Mouse (Mus musculus) brown adipose tissue, adult 24 weeks (tissue): ENCODE results near the gene Ptprk. TPM values are rescaled to one million over a fixed set of nuclear protein-coding genes. Genes with fewer than 3 reads are reported as not detected.

ENCODE experiments used
- H3K27ac ChIP-seq: fragments of 200-500 bp; replicated peaks from 2 replicates; pipeline ENCODE4 v1.5.1; 2012; ENCODE audit warnings: low read depth, mild to moderate bottlenecking, low read length
- H3K4me1 ChIP-seq: fragments of 200-500 bp; 2 replicates; pipeline ENCODE4 v1.6.1; 2012; ENCODE audit warnings: low read length, mixed read lengths; ENCODE audit not compliant: control insufficient read depth, insufficient read depth, insufficient read length
- H3K4me3 ChIP-seq: fragments of 200-500 bp; 2 replicates; pipeline ENCODE4 v1.5.1; 2012; ENCODE audit warnings: low read depth, mild to moderate bottlenecking, low read length, moderate library complexity; ENCODE audit not compliant: insufficient read depth
- polyA plus RNA-seq: library from polyadenylated mRNA; stranded (reverse); fragments of >200 nt; gene quantifications from 2 replicates; pipeline ENCODE4 v1.2.4, GENCODE M21; 2012; ENCODE audit not compliant: missing spikeins, insufficient read depth, insufficient read length

The Ptprk gene
- polyA plus RNA-seq, 1 experiment = 3.3 TPM

DNA sequence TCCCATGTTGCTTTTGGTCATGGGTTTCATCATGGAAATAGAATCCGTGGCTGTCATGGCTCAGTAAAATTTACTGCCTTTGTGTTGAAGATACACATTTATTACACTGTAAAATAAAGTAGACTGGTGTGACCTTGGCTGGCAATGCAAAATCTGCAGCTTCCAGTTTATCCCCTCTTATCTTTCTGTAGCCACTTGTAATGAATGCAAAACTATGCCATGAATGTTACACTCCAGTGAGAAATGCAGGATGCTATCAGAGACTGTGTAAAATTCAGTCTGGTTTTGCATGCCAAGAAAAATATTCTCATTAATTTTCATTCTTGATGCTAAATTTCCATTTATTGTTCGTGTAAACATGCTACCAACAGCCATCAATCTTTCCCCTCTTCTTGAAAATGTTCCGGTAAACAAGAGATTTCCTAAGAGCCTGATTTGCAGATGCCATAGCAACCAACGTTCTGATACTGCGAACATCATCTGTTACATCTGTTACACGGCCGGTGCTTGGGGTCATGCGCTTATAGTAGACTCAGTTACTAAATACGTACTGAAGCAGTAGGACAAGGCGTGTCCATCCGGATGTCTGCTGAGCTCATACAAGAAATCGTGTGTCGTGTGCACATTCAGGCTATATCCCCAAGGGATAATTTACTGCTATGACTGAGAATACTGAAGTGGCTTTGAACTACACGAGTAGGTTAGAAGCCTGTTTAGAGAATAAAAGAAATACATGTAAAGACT is 449.5 kb downstream of the Ptprk start:
- H3K4me3 ChIP-seq = no peak overlapping the region
- H3K4me1 ChIP-seq = no peaks in the 10 kb centered on the region
- H3K27ac ChIP-seq = no peak overlapping the region

DNA sequence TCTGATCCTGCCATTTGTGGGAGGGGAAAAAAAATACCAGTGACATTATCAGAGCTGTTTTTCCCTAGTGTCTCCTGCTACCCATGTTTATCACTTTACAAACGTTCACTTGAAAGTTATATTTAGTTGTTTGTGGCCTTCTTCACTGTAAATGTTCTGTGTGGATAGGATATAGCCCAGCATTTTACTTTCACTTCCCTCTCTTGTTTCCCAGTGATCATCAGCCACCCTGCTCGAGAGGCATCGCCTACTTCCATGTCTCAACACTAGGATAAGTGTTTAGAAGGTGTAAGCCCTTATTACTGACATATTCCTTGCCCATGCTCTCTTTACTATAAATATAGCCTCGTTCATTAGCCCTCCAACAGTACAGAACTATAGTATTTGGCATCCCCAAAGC is 466.0 kb downstream of the Ptprk start:
- Histone ChIP-seq H3K4me3 (no peak overlapping the region), H3K27ac (no peak overlapping the region), H3K4me1 (no peaks in the 10 kb centered on the region)

DNA sequence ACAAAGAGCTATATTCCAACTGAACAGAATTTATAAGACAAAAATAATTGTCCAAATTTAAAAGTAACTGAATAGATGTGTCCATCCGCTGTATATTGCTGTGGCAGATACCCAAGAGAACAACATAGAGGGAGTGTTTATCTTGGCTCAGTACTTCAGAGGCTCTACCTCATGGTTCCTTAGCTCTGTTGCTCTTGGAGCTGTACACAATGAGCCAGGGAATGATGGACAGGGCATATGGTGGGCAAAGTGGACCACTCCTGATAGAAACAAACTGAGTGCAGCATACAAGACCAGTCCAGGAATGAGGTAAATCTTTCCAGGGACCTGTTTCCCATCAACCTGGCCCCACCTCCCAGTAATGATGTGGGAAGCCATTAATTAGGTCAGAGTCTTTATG is 468.1 kb downstream of the Ptprk start:
- Histone ChIP-seq H3K27ac (no peak overlapping the region), H3K4me1 (no peaks in the 10 kb centered on the region), H3K4me3 (no peak overlapping the region)

DNA sequence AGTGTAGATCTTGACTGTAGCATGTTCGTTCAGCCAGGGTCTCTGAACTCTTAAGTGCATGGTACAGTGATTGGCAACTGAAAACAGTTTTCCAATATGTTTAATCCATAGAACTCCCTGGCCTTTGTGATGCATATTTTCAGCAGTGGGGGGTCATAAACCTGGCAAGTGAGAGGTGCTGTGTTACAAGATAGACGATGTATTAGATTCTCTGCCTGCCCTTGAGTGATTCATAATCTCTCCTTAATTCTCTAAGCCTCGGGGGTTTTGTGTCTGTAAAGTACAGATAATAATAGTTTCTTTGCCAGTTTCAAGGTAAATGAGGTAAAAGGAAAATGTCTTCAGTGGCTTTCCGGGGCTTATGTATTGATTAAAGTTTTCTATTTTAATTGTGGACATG is 475.9 kb downstream of the Ptprk start:
- Histone ChIP-seq H3K27ac (no peak overlapping the region), H3K4me3 (no peak overlapping the region), H3K4me1 (no peaks in the 10 kb centered on the region)

DNA sequence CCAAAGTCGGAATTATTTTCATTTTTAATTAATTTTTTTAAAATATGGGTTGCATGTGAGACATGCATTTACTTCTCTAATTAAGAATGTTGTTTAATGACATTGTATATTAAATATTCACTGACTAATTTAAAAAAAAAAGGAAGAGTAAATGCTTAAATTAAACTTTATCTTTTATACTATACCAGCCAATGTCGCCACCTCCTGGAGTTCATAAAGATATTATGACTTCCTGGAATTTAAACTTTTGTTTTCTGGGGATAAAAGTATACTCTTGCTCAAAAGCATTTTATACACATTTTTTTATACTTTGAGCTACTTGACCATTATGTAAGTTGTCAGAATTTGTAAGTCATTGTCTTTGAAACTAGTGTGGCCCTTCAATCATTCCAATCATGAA is 477.4 kb downstream of the Ptprk start:
- H3K4me1 ChIP-seq = no peaks in the 10 kb centered on the region
- no peak overlapping the region for H3K4me3 ChIP-seq
- H3K27ac ChIP-seq = no peak overlapping the region

DNA sequence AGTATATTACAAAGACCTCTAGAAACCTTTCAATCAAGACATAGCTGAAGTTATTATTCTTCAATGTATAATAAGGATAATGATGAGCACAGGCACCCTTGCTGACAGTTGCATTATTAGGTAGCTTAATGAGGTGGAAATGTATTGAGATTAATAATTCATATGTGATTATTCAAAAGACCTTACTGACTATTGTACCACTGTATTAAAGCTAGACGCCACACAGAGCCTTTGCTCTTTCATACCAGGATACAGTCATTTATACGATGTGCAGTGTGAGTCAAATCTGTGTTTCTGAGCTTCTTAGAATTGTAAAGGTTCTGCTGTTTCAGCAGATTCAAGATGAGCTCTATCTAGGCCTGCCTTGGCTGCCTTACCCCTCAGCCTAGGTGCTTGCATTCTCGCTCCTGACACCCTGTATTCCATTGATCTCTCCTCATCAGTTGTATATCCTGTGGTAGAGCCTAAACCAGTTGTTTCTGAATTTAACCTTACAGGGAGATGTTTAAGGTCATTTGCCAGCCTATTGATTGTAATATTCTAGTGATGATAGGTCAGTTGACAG is 489.6 kb downstream of the Ptprk start:
- Histone ChIP-seq H3K4me3 (no peak overlapping the region), H3K4me1 (no peaks in the 10 kb centered on the region; the same call in 1 of the 2 replicates), H3K27ac (no peak overlapping the region)

DNA sequence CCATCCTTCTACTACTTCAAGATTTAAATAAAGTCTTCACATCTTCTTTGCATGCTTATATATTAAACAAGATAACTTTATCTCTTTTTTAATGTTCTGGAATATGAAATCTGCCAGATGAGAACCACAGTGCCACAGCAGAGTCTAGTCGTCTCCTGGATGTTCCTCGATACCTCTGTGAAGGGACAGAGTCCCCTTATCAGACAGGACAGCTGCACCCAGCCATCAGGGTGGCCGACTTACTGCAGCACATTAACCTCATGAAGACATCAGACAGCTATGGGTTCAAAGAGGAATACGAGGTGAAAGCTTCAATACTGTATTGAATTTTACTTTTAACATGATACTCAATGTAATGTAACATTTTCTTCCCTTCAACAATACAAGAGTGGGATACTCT is 491.8 kb downstream of the Ptprk start:
- no peak overlapping the region for H3K27ac ChIP-seq
- H3K4me1 ChIP-seq = no peaks in the 10 kb centered on the region; the same call in 1 of the 2 replicates
- no peak overlapping the region for H3K4me3 ChIP-seq

DNA sequence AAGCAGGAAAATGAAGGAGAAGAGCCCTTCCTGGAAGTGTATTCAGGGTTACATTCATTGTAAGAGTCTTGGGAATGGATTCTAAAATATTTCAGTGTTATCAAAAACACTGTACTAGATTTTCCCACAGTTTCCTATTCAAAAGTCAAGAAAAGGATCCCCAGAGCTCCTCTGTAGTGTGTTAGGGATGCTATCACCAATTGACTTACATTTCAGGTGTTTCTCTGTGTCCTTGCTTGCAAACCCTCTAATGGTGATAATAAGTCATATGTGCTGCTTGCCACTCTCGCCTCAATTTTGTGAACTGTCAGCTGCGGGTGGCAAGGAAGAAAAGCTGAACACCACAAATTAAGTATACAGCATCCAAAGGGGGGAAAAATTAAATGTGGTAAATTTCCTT is 492.2 kb downstream of the Ptprk start:
- H3K27ac ChIP-seq = no peak overlapping the region
- no peaks in the 10 kb centered on the region; the same call in 1 of the 2 replicates for H3K4me1 ChIP-seq
- H3K4me3 ChIP-seq = no peak overlapping the region

DNA sequence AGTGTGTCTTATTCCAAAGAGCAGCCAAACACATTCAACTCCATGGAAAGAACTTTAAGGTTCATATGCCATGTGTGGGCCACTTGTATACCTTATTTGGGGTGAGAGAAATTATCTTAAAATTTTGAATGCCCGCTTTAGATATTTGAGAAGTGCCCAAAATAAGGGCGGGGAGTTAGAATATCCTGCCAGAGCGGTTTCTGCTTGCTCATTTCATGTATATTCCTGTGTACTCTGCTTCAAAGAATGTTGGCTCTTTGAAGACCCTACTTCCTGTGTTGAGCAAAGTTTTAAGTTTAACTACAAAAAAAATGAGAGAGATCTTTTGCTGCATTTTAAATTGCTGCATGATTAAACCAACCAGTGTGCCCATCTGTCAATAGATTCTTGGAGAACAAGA is 492.8 kb downstream of the Ptprk start:
- no peaks in the 10 kb centered on the region; the same call in 1 of the 2 replicates for H3K4me1 ChIP-seq
- H3K4me3 ChIP-seq = no peak overlapping the region
- no peak overlapping the region for H3K27ac ChIP-seq

DNA sequence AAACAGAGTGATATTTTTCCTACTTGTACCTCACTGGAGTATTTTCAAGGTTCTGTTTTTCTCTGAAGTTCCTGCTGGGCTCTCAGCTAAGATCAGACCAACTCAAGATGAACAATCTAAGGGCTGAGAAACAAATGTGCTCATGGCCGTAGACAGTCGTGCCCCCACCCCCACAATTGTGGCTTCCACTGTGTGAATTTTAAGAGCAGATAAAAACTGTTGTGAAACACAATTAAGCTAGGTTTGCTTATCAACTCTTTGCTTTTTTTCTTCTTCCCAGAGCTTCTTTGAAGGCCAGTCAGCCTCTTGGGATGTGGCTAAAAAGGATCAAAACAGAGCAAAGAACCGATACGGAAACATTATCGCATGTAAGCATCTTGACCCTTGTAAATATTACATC is 493.4 kb downstream of the Ptprk start:
- H3K4me1 ChIP-seq = no peaks in the 10 kb centered on the region; the same call in 1 of the 2 replicates
- H3K4me3 ChIP-seq = no peak overlapping the region
- H3K27ac ChIP-seq = no peak overlapping the region

DNA sequence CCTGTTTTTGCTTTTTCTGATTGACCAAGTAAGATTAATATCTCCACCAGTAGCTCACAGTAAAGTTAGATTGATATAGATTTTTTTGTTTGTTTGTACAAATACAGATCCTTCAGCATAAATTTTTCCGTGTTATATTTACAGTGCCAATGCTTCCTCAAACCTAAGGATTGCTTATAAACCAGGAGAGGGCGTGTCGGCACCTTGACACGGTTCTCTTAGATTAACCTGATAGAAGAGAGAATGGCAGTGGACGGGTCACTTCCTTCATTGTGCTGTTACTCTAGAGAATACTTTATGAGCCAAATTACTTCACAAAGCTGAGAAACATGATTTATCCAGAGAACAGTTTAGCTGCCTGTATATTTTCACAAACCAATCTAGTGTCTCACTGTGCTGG is 505.0 kb downstream of the Ptprk start:
- Histone ChIP-seq H3K27ac (no peak overlapping the region), H3K4me3 (no peak overlapping the region), H3K4me1 (no peaks in the 10 kb centered on the region)

DNA sequence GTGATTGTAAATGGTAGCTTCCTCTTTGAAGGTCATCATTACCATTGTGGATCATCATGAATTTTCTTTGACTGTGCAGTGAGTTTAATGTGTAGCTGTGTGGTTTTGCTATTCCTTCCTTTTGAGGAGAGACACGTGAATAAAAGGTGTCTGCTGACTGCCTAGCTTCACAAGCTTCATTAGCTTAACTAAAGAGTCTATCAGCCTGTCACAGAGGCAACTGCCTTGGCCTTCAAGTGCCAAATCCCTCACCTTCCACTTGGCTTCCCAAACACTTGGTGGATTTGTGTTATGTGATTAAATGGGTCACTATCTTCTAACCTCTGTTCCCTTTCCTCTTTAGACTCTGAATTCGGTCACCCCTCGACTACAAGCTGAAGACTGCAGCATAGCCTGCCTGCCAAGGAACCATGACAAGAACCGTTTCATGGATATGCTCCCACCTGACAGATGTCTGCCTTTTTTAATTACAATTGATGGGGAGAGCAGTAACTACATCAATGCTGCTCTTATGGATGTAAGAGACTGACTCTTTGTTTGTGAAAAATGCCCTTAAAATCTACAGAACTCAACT is 512.0 kb downstream of the Ptprk start:
- Histone ChIP-seq H3K4me1 (no peaks in the 10 kb centered on the region), H3K4me3 (no peak overlapping the region), H3K27ac (no peak overlapping the region)

DNA sequence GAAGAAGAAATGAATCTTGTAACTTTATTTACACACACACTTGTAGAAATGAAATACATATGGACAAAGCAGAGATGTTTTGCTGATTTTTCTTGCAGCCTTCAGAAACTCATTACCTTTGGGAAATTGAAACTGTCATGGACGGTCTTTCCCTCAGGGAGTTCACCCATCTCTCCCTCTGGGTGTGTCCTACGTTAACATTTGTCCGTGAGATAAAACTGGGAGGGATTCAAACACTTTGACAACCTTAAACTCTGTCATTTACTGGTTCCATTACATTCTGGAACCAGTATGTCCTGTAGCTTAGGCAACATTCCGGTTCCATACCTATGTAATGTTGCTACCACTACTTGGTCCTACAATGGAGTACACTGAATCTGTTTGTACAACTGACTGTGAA is 513.8 kb downstream of the Ptprk start:
- Histone ChIP-seq H3K4me1 (no peaks in the 10 kb centered on the region), H3K4me3 (no peak overlapping the region), H3K27ac (no peak overlapping the region)

DNA sequence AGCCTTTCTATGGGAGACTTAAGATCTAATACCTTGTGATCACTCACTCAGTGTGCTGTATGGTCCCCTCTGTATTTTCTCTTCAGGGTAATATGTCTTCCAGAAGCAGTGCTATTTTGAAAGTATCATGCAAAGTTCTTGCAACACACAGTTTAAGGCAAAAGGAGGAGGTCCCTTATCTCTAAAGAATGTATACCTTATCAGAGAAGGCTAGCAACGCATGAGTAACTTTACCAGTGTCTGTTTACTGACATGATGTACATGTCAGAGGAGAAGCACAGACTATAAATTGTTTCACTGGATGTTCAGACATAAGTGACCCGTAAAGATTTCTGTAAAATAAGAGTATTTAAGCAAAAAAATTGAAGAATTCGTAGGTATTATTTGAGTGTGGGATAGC is 516.2 kb downstream of the Ptprk start:
- H3K4me1 ChIP-seq = no peaks in the 10 kb centered on the region
- H3K27ac ChIP-seq = no peak overlapping the region
- no peak overlapping the region for H3K4me3 ChIP-seq

DNA sequence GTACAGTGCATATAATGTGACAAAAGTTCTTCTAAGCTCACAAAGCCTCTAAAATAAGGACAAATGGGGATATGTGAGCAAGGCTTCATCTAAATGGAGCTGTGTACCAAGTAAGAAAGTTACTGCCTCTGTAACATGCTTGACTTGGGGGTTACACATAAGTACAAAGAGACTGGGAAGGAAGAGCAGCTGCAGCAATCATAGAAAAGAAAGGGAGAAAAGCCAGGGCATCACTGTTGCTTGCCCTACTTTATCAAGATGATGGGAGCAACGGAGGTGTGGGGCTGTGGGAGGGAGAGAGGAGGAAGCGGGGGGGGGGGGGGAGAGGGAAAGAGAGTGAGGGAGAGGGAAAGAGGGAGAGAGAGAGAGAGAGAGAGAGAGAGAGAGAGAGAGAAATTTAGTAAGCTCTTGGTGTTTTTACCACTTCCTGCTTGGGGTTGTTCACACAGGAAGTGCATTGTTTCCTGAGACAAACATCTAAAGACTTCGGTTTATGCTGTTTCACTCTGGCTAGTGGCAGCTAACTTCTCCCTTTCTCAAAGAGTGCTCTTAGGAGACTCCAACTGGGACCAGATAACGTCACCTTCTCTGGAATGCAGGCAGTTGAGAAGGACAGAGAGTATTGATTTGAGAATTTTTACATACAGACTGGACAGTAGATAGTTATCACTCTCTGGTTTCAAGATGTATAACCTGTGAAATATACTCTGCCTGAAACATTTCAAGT is 519.1 kb downstream of the Ptprk start:
- Histone ChIP-seq H3K4me1 (no peaks in the 10 kb centered on the region), H3K27ac (no peak overlapping the region), H3K4me3 (no peak overlapping the region)
